Mouse (Mus musculus) heart, postnatal 0 days (tissue): ENCODE results near the gene Ggt5. TPM values are rescaled to one million over a fixed set of nuclear protein-coding genes. Genes with fewer than 3 reads are reported as not detected.

Experiments used
- ATAC-seq: fragments of 200-750 bp; cut with Nextera tagmentation; 2 replicates; pipeline ENCODE4 v1.8.0; 2017; ENCODE audit warnings: low read depth, moderate number of reproducible peaks, moderate library complexity; ENCODE audit not compliant: insufficient read depth
- DNase-seq: peaks from one replicate; pipeline ENCODE4 v3.0.0-alpha.2; 2016; ENCODE audit warnings: low spot score
- H3K27ac ChIP-seq: fragments of 300-500 bp; sonication (generic); 2 replicates; pipeline ENCODE4 v1.5.1; 2014; ENCODE audit warnings: low read depth, mild to moderate bottlenecking
- H3K27me3 ChIP-seq: fragments of 300-500 bp; sonication (generic); 2 replicates; pipeline ENCODE4 v1.6.1; 2014; ENCODE audit warnings: low read length, mixed read lengths; ENCODE audit not compliant: control insufficient read depth, insufficient read depth
- H3K36me3 ChIP-seq: fragments of 300-500 bp; sonication (generic); replicated peaks from 2 replicates; pipeline ENCODE4 v1.6.1; 2014; ENCODE audit warnings: low read length, mixed read lengths; ENCODE audit not compliant: control insufficient read depth, insufficient read depth
- H3K4me1 ChIP-seq: fragments of 300-500 bp; sonication (generic); 2 replicates; pipeline ENCODE4 v1.6.1; 2014; ENCODE audit warnings: antibody characterized with exemption; ENCODE audit not compliant: control insufficient read depth, insufficient read depth
- H3K4me2 ChIP-seq: fragments of 300-500 bp; sonication (generic); 2 replicates; pipeline ENCODE4 v1.6.1; 2014; ENCODE audit warnings: low read depth, mild to moderate bottlenecking, low read length, moderate library complexity
- H3K4me3 ChIP-seq: fragments of 300-500 bp; sonication (generic); 2 replicates; pipeline ENCODE4 v1.5.1; 2014; ENCODE audit warnings: low read depth, low read length
- H3K9ac ChIP-seq: fragments of 300-500 bp; sonication (generic); replicated peaks from 2 replicates; pipeline ENCODE4 v1.6.1; 2014; ENCODE audit warnings: low read depth, low read length, mixed read lengths
- H3K9me3 ChIP-seq: fragments of 300-500 bp; sonication (generic); replicated peaks from 2 replicates; pipeline ENCODE4 v1.6.1; 2016; ENCODE audit warnings: low read length; ENCODE audit not compliant: control insufficient read depth
- CTCF ChIP-seq: IDR thresholded peaks from 2 replicates; pipeline ENCODE4 v1.5.1; 2016; ENCODE audit warnings: antibody characterized with exemption, control low read depth, low read depth
- EP300 ChIP-seq: IDR thresholded peaks from 2 replicates; pipeline ENCODE4 v1.6.1; 2016; ENCODE audit warnings: antibody characterized with exemption, low read depth
- WGBS: fragments of 180-500 bp; shearing (Covaris S2); extraction: QIAGEN DNeasy Blood & Tissue Kit; methylation state at CpG from one replicate; pipeline ENCODE4 v1.1.7; 2014; 5-methylcytosine and 5-hydroxymethylcytosine counted together
- polyA plus RNA-seq: library from polyadenylated mRNA; unstranded; fragments of >200 nt; fragmentation: Nextera tagmentation; extraction: Ambion mirVana; gene quantifications from 2 replicates; pipeline ENCODE4 v1.2.1, GENCODE M21; 2015
- total RNA-seq: library from RNA; depleted of rRNA; stranded (reverse); fragments of >200 nt; gene quantifications from 2 replicates; pipeline ENCODE4 v1.2.3, GENCODE M21; 2014; ENCODE audit warnings: low replicate concordance

Ggt5 gene
- total and polyA plus RNA-seq, 2 experiments from 2014 or later, result 6.7 to 53.4 TPM

GRCm38 (mm10) chr10:75591211-75591894 lies 2.2 kb downstream of the Ggt5 start:
- no peaks in the 10 kb centered on the region for H3K36me3 ChIP-seq
- H3K4me2 ChIP-seq, result peak overlapping the region; percentile 56
- H3K4me3 ChIP-seq, result no peak overlapping the region
- H3K27me3 ChIP-seq, result no peaks in the 10 kb centered on the region
- peak; percentile 44 for ATAC-seq
- H3K27ac ChIP-seq, result peak overlapping the region; percentile 85
- no peaks in the 10 kb centered on the region for H3K9me3 ChIP-seq
- H3K9ac ChIP-seq, result no peak overlapping the region
- H3K4me1 ChIP-seq, result peaks cover 23% of the 10 kb centered on the region
- no peak for TF ChIP-seq CTCF
- no peak for TF ChIP-seq EP300
- DNase-seq, result peak; percentile 77
- 55% methylated on average over 12 of the region's 12 CpGs for WGBS

GRCm38 (mm10) chr10:75592585-75592984 lies 3.4 kb downstream of the Ggt5 start:
- Histone ChIP-seq H3K9me3 (peaks cover 5% of the 10 kb centered on the region; the same call in 1 of the 2 replicates), H3K27ac (no peak overlapping the region; the same call in 1 of the 2 replicates), H3K4me1 (peaks cover 19% of the 10 kb centered on the region), H3K4me2 (no peak overlapping the region), H3K27me3 (no peaks in the 10 kb centered on the region), H3K9ac (no peak overlapping the region), H3K4me3 (no peak overlapping the region), H3K36me3 (no peaks in the 10 kb centered on the region)
- TF ChIP-seq EP300, result no peak
- TF ChIP-seq CTCF, result no peak
- ATAC-seq, result no peak
- 62% methylated on average over 7 of the region's 7 CpGs for WGBS
- DNase-seq, result no peak

DNA sequence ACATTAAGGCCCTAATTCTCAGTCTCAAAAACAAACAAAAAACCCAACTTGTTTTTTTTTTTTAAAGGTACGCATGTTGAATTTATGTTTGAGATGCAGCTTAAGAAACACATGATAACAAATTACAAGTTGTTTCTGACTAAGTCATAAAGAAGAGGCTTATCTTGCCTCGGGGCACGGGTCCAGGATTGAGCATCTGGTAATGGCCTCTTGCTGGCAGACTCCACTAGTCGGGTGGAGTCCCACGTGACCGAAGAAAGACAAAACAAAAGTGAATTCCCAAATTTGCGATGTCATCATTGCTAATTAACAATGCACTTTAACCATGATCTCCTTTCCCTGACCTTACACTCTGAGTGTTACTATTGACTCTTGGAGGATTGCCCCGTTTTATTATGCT lies 6.8 kb downstream of the Ggt5 start:
- Histone ChIP-seq H3K4me2 (no peak overlapping the region), H3K36me3 (no peaks in the 10 kb centered on the region), H3K9me3 (peaks cover 7% of the 10 kb centered on the region; the same call in 1 of the 2 replicates), H3K4me3 (no peak overlapping the region), H3K4me1 (0 out of 2 replicates have a peak, but pooled peaks cover 3% of the 10 kb centered on the region), H3K27me3 (no peaks in the 10 kb centered on the region), H3K27ac (no peak overlapping the region; the same call in 1 of the 2 replicates), H3K9ac (no peak overlapping the region)
- TF ChIP-seq EP300 (no peak), CTCF (no peak)
- 49% methylated on average over 8 of the region's 8 CpGs for WGBS
- DNase-seq, result peak; percentile 46
- ATAC-seq, result no peak

GRCm38 (mm10) chr10:75600189-75600730 lies 11.1 kb downstream of the Ggt5 start:
- Histone ChIP-seq H3K4me1 (no peaks in the 10 kb centered on the region), H3K27ac (no peak overlapping the region), H3K36me3 (no peaks in the 10 kb centered on the region), H3K4me3 (no peak overlapping the region), H3K9me3 (peaks cover 7% of the 10 kb centered on the region; the same call in 1 of the 2 replicates), H3K9ac (no peak overlapping the region), H3K27me3 (no peaks in the 10 kb centered on the region), H3K4me2 (no peak overlapping the region)
- ATAC-seq (no peak), DNase-seq (no peak)
- 64% methylated on average over 7 of the region's 7 CpGs for WGBS
- TF ChIP-seq EP300, result no peak
- TF ChIP-seq CTCF, result no peak

GRCm38 (mm10) chr10:75605162-75605846 lies 16.2 kb downstream of the Ggt5 start:
- H3K4me1 ChIP-seq, result no peaks in the 10 kb centered on the region
- H3K9ac ChIP-seq, result no peak overlapping the region
- no peaks in the 10 kb centered on the region for H3K9me3 ChIP-seq
- TF ChIP-seq CTCF (peak; percentile 19; the same call in 1 of the 2 replicates), EP300 (no peak)
- H3K36me3 ChIP-seq, result no peaks in the 10 kb centered on the region
- no peak for ATAC-seq
- H3K27ac ChIP-seq, result no peak overlapping the region
- no peaks in the 10 kb centered on the region for H3K27me3 ChIP-seq
- H3K4me2 ChIP-seq, result no peak overlapping the region
- H3K4me3 ChIP-seq, result no peak overlapping the region
- no peak for DNase-seq
- 23% methylated on average over 11 of the region's 11 CpGs for WGBS
